Mouse (Mus musculus): Measurements from ENCODE around the gene 4833420G17Rik. TPM values are rescaled to one million over a fixed set of nuclear protein-coding genes. Genes with fewer than 3 reads are reported as not detected.
"Not testable (repeated sequence)": the region's sequence is repeated elsewhere in the genome, so short reads cannot be mapped to it uniquely, and the experiment has no call there.

Gene 4833420G17Rik
- 10 to 100 TPM; 24.6 to 32.2 TPM for total RNA-seq (2021)
- long read RNA-seq, transcript 4833420G17Rik-202 (4 exons, 978 nt): major isoform, 5 of 37 reads
- long read RNA-seq, partial matches to known transcripts: 5 of 37 reads
- long read RNA-seq, other reads (novel, unspliced or antisense): 21 of 37 reads

- DNase-seq (ENCODE audit: low spot score in 2 of 2): peak; percentile 85 to 87
Observed at GRCm38 (mm10) chr13:119462596-119463560, at the start of gene 4833420G17Rik. Gene 4833420G17Rik, plus strand, starts transcription at chr13:119462768.

- DNase-seq (ENCODE audit: low spot score in 2 of 2): no peak
Observed at GRCm38 (mm10) chr13:119413026-119413425, 49.5 kb upstream of the 4833420G17Rik start.

- no peak for DNase-seq (ENCODE audit: low spot score in 2 of 2)
Observed at GRCm38 (mm10) chr13:119418479-119418878, 44.1 kb upstream of the 4833420G17Rik start.

DNA sequence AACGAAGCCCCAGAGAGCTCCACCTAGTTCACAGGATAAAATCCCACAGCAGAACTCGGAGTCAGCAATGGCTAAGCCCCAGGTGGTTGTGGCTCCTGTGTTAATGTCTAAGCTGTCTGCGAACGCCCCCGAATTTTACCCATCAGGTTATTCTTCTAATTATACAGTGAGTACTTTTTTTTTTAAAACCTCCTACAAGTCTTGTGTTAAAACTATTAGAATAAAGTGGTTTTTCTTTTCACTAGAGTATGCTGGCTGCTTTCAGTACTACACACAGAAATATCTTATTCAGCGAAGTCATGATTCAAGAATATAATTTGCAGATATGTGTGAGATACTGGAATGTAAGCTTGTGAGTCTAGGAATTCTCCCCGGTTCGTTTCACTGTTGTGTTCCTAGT lies 32.4 kb upstream of the 4833420G17Rik start:
- no peak for DNase-seq (ENCODE audit: low spot score in 2 of 2)

DNA sequence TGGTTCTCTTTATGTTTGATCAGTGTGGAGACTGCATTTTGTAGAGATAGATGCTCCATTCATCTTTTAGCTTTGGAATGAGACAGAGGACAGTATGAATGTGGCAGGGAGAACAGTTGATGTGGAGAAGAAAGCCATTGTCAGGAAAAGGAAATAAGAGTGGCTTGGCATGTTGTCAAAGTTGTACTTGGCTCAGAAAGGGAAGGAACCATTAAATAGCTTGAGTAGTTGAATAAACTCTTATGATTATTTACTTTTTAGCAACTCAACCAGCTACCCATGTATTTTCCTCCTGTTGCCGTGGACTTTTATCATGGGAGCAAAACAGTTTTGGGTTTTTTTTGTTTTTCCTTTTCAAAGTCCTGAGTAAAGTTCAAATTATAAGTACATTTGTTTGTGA lies 30.5 kb upstream of the 4833420G17Rik start:
- no peak for DNase-seq (ENCODE audit: low spot score in 2 of 2)

- DNase-seq (ENCODE audit: low spot score in 2 of 2): no peak
Observed at GRCm38 (mm10) chr13:119434359-119434758, 28.2 kb upstream of the 4833420G17Rik start.

DNA sequence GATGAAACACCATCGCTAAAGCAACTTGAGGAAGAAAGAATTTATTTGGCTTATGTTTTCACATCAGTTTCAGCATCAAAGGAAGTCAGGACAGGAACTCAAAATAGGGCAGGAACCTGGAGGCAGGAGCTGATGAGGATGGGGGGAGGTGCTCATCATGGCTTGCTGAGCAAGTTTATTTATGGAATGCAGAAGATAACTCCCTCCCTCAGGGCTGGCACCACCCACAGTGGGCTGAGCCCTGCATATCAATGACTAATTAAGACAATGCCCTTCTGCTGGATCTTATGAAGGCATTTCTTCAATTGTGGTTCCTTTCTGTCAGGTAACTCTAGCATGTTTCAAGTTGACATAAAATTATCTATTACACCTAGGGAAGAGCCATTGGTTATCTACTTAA lies 20.3 kb upstream of the 4833420G17Rik start:
- DNase-seq (ENCODE audit: low spot score in 2 of 2): no peak

GRCm38 (mm10) chr13:119453563-119453962 lies 9.0 kb upstream of the 4833420G17Rik start:
- DNase-seq (ENCODE audit: low spot score in 2 of 2): no peak

- DNase-seq (ENCODE audit: low spot score in 2 of 2): no peak
Observed at GRCm38 (mm10) chr13:119455082-119455481, 7.5 kb upstream of the 4833420G17Rik start.

DNA sequence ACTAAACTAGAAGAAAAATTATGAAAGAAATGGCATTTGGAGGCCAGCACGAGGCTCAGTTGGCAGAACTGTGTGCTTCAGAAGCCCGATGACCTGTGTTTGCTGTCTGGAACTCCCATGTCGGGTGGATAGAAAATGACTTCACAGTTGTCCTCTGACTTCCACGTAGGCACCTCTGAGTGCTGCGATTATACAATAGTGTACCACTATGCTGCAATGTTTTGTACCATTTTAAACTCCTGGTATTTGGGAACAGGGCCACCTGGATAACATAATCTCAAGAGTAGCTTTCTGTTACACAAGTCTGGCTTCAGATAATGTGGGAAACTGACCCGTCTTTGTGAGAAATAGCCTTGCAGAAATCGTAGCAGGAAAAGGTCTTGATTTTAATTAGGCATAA lies 6.2 kb upstream of the 4833420G17Rik start:
- DNase-seq (ENCODE audit: low spot score in 2 of 2): no peak

DNA sequence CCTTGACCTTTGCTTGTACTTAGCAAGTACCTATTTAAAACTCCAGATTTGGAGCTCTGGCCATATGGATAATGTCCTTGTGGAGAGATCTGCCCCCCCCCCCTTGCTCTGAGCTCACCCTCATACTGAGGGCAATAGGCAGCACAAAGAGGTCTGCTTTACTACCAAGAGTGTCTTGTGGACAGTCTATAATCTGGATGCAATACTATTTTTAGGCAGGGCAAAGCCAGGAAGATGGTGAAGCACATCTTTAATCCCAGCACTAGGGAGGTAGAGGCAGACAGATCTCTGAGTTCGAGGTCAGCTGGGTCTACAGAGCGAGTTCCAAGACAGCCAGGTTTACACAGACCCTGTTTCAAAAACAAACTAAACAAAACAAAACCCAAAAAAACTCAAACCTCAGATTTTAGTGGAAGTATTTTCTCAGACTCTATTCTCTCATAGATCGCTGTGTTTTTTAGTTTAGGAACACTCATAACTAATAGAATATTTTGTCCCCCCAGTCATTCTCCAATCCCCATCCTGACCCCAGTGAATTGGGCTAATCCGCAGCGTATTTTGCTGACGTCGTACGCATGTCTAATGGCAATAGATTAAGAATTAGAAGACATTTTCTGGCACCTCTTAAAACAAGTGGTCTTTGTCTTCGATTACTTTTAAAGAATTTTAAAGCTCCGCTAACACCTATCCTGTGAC lies 520 bp upstream of the 4833420G17Rik start:
- DNase-seq (ENCODE audit: low spot score in 2 of 2): no peak

GRCm38 (mm10) chr13:119476631-119477030 lies 14.1 kb downstream of the 4833420G17Rik start:
- no peak for DNase-seq (ENCODE audit: low spot score in 2 of 2)

GRCm38 (mm10) chr13:119477789-119478188 lies 15.2 kb downstream of the 4833420G17Rik start:
- no peak for DNase-seq (ENCODE audit: low spot score in 2 of 2)

DNA sequence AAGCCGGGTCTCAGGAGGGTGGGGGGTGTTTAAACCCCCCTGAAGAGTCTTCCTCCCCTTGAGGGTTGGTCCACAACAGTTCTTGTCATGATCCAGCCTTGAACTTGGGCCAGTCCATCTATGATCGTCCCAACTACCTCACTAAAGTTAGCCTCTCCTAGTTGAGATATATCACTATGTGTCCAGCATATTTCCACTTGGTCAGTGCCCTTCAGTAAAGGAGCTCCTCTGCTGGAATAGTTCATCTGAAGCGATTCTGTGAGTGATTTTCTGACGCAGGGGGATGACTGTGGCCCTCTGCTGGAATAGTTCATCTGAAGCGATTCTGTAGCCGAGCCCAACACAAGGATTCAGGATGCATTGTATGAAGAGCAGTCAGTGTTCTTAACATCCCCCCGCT lies 24.8 kb downstream of the 4833420G17Rik start:
- DNase-seq (ENCODE audit: low spot score in 2 of 2): no peak

GRCm38 (mm10) chr13:119487880-119488580 lies 25.5 kb downstream of the 4833420G17Rik start, which contains the start of the genes Tmem267 and 3110070M22Rik:
Gene Tmem267, plus strand, starts transcription at chr13:119488039.
Gene 3110070M22Rik, minus strand, starts transcription at chr13:119488383.
- DNase-seq (ENCODE audit: low spot score in 2 of 2): peak; percentile 81 to 91

DNA sequence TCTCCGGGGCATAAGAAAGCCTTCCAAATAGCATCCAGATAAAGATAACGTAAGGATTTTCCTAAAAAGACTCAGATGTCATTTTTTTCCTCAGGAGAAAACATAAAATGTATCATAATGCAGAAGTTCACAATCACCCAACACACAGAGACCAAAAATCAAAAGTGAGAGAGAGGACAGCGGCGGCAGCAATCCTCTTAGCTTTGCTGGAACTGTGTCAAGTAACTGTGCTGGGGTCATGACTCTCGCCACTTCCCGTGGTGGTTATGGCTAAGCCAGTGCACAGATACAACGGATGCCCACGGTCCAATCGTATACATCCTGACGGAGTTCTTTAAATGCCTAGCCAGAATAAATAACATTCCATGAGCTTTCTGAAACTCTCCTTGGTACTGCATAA lies 29.5 kb downstream of the 4833420G17Rik start:
- not testable (repeated sequence) for DNase-seq (ENCODE audit: low spot score in 2 of 2)

DNA sequence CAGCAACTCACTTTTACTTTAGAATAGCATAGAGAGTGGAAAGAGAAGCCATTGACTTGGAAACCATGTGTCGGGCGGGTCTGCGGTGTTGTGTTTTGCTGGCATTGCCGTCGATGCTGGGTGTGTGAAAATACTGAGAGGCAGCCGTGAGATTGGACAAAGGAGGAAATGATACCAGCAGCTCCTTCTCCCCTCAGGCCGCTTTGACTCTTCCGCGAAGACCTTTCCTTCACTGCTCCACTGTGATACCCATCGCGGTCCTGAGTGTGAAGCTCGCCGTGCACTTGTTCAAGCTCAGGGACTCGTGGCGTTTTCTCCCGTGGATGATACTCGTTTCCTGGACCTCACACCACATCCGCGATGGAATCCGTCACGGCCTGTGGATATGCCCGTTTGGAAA lies 32.4 kb downstream of the 4833420G17Rik start:
- not testable (repeated sequence) for DNase-seq (ENCODE audit: low spot score in 2 of 2)
